Mouse (Mus musculus) embryonic fibroblast, embryonic 13.5 days (primary cell): Measurements from ENCODE around the gene Iqca.

Experiments used
- CTCF ChIP-seq: IDR thresholded peaks from 2 replicates; pipeline ENCODE4 v1.5.1; 2011; ENCODE audit warnings: mild to moderate bottlenecking, control low read depth, low read length, moderate library complexity, borderline replicate concordance; ENCODE audit not compliant: insufficient read depth
- POLR2A ChIP-seq: IDR thresholded peaks from 2 replicates; pipeline ENCODE4 v1.6.1; 2011; ENCODE audit warnings: low read depth, mild to moderate bottlenecking, control low read depth, low read length, moderate library complexity

DNA sequence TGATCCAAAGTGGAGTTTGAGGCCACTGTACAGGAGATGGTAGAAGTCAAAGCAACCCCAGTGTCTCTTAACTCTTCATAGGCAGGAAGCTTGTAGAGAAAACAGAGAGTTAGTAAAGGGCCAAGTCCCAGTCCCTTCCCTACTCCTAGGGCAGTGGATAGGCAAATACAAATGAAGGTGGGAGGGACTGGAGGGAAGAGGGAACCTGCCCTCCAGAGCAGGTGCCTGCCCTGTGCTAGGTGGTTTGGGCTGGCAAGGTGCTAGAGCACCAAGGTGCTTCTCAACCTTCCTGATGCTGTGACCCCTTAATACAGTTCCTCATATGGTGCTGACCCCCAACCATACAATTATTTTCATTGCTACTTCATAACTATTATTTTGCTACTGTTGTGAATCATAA, 24.4 kb upstream of the Iqca start:
- no peak for TF ChIP-seq CTCF
- no peak for TF ChIP-seq POLR2A
